Mouse (Mus musculus) kidney, adult 2 months (tissue): ENCODE data around the gene Trim69.
A peak's percentile ranks its signal among the peaks of the same experiment; 100 is the strongest.

ENCODE experiments used
- CTCF ChIP-seq: fragments of 200-500 bp; conservative IDR thresholded peaks from 2 replicates; pipeline ENCODE4 v1.5.1; 2011; ENCODE audit warnings: low read depth, mild to moderate bottlenecking, control low read depth, low read length, moderate library complexity, mixed read lengths; ENCODE audit not compliant: insufficient read depth, insufficient read length
- POLR2A ChIP-seq: fragments of 200-500 bp; IDR thresholded peaks from one replicate; pipeline ENCODE4 v1.6.1; 2011; ENCODE audit warnings: low read depth, low read length, control low read depth

- TF ChIP-seq POLR2A (peak; percentile 95), CTCF (no peak)
Measured at GRCm38 (mm10) chr2:122117961-122118958, 42.2 kb upstream of the Trim69 start, which contains the start of gene Spg11.
